Mouse (Mus musculus) spleen, postnatal 0 days (tissue): ENCODE data around the gene Clpb. TPM values are rescaled to one million over a fixed set of nuclear protein-coding genes. Genes with fewer than 3 reads are reported as not detected.

ENCODE experiments used
- polyA plus RNA-seq: library from polyadenylated mRNA; unstranded; fragments of >200 nt; fragmentation: Nextera tagmentation; extraction: Ambion mirVana; gene quantifications from 2 replicates; pipeline ENCODE4 v1.2.1, GENCODE M21; 2015

Clpb gene
- polyA plus RNA-seq, result 15.3 and 16.9 TPM in 2 replicates

DNA sequence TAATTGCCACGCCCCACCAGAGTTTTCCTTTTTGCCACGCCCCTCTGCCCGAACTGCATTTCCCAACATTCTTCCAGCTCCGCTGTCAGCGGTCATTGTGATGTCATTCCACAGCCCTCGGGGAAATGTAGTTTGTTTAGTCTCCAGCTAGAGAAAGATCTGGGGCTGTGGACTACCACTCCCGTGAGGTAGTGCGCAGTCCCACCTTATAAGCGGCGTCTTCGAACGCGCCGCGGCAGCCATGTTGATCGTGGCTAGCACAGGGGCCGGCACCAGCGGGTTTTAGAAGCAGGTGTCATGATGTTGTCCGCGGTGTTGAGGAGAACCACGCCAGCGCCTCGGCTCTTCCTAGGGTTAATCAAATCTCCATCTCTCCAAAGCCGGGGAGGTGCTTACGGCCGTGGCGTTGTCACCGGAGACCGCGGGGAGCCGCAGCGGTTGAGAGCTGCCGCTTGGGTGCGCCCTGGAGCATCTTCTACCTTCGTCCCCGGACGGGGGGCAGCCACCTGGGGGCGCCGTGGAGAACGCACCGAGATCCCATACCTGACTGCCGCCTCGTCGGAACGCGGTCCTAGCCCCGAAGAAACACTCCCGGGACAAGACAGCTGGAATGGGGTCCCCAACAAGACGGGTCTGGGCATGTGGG lies at the start of gene Clpb:
TSS of gene Clpb (plus strand) at position 120 of the 646 bp plus-strand sequence.

DNA sequence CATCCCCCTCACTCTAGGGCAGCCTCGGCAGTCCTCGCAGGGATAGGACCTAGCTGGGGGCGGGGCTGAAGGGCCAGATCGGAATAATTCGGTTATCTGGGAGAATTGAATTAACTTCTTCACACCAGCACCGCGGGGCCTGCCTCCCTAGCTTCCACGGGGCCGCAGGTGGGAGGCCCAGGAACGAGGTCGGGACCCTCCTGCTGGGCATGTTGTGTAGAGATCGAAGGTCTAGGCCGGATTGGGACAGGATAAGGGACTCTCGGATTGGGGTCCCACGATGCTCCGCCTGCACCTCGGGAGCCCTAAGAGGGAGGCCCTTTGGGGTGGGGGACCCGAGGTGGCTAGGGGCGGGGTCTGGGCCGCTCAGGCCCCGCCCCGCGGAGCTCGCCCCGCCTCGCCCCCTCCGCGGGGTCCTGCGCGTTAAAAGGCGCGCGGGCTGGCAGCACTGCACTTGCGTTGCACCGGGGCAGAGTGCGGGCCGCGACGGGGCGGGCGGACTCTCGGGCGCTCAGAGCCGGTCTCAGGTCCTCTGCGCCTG lies 154.5 kb downstream of the Clpb start, which contains the start of gene Phox2a:
TSS of gene Phox2a (plus strand) at position 453 of the 541 bp plus-strand sequence.

DNA sequence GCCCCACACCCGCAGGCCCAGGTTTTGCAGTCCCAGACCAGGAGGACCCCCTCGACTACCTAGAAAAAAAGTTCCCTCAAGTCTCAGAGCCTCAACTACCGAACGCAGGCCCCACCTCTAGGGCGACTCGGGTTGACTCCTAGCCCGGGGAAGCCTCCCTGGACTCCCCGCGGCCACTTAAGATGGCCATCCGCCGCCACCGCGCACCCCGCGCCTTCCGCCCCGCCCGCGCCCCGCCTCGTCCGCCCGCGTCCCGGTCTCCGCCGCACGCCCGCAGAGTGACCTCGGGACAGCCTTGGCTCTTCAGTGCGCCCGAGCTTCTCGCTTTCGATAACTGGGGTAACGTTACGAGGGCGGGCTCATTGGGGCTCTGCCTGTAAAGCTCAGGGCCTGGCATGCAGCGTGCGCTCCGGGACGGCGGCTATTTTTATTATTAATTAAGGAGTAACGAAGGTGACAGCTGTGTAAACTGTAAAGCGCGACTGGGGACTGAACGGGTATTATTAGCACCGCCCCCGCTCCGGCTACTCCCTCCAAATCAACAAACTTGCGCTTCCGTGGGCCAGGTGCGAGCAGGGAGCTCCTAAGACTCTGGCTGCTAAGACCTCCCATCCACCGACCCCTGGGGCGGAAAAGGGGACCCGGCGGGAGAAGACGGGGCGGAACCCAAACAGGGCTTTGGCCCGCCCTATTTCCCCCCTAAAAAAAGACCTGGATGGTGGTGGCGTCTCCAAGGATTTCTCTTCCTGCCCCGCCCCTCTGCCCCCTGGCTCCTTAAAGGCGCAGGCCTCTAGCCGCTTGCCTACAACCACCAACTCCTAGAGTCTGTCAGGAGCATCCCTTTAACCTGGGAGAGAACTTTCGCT lies 174.4 kb downstream of the Clpb start, which contains the start of gene Inppl1:
TSS of gene Inppl1 (minus strand) at position 624 of the 866 bp plus-strand sequence.

Other genes with a start within 250 kb of the Clpb start
- 14.4 and 15.7 TPM in 2 replicates for gene Pde2a, start 241.9 kb upstream of the Clpb start, polyA plus RNA-seq
- gene Art2b, start 78.0 kb upstream of the Clpb start, polyA plus RNA-seq, result not detected in 2 replicates
- gene Phox2a, start 154.7 kb downstream of the Clpb start, polyA plus RNA-seq, result not detected in 2 replicates
- 7.5 and 8.9 TPM in 2 replicates for gene Inppl1, start 174.6 kb downstream of the Clpb start, polyA plus RNA-seq
- gene Folr2, start 193.6 kb downstream of the Clpb start, polyA plus RNA-seq, result 0.75 and 1.7 TPM in 2 replicates
- 65.1 and 69.4 TPM in 2 replicates for gene Anapc15, start 200.1 kb downstream of the Clpb start, polyA plus RNA-seq
- 2.0 and 3.4 TPM in 2 replicates for gene Folr1, start 207.2 kb downstream of the Clpb start, polyA plus RNA-seq
- gene Lamtor1, start 242.3 kb downstream of the Clpb start, polyA plus RNA-seq, result 76.7 and 84.5 TPM in 2 replicates
- gene Tomt, start 242.7 kb downstream of the Clpb start, polyA plus RNA-seq, result 0.18 and 0.32 TPM in 2 replicates